Mouse (Mus musculus): ENCODE measurements around the gene Tut7. TPM values are rescaled to one million over a fixed set of nuclear protein-coding genes. Genes with fewer than 3 reads are reported as not detected.

Tut7 gene
- total RNA-seq (2023), result 245 TPM

GRCm38 (mm10) chr13:59822507-59823462 is at the start of gene Tut7:
Gene Tut7, minus strand, starts transcription at chr13:59823147.

GRCm38 (mm10) chr13:59782145-59782544 is 40.8 kb downstream of the Tut7 start, which contains the start of gene Gm49354:
Gene Gm49354, minus strand, starts transcription at chr13:59782245.

GRCm38 (mm10) chr13:59769296-59770163 is 53.4 kb downstream of the Tut7 start, which contains the start of gene Isca1:
Gene Isca1, minus strand, starts transcription at chr13:59769810.

GRCm38 (mm10) chr13:59746711-59747110 is 76.2 kb downstream of the Tut7 start, which contains the start of gene 1700014D04Rik:
Gene 1700014D04Rik, minus strand, starts transcription at chr13:59746752.

GRCm38 (mm10) chr13:59731652-59732051 is 91.3 kb downstream of the Tut7 start, which contains the start of gene Spata31d1d:
Gene Spata31d1d, minus strand, starts transcription at chr13:59731752.

Other genes starting within 250 kb of the Tut7 start
- 48.9 TPM for gene Agtpbp1, start 237.9 kb downstream of the Tut7 start, total RNA-seq (2023)
- gene Naa35, start 237.9 kb downstream of the Tut7 start, total RNA-seq (2023), result 53.9 TPM
- gene Golm1, start 147.3 kb downstream of the Tut7 start, total RNA-seq (2023), result 33.0 TPM
- not detected for gene 4921517D22Rik, start 129.0 kb downstream of the Tut7 start, total RNA-seq (2023)
- gene Spata31d1a, start 112.8 kb downstream of the Tut7 start, total RNA-seq (2023), result not detected
- not detected for gene Spata31d1b, start 110.9 kb downstream of the Tut7 start, total RNA-seq (2023)
- not detected for gene Spata31d1d, start 91.4 kb downstream of the Tut7 start, total RNA-seq (2023)
- 0.23 TPM for gene 1700014D04Rik, start 76.4 kb downstream of the Tut7 start, total RNA-seq (2023)
- 110 TPM for gene Isca1, start 53.3 kb downstream of the Tut7 start, total RNA-seq (2023)
- gene Gm49354, start 40.9 kb downstream of the Tut7 start, total RNA-seq (2023), result not detected

Data from CD4-positive naive resting alpha-beta T cell, adult 76 days (primary cell).